Mouse (Mus musculus): Measurements from ENCODE around the gene Inca1. TPM values are rescaled to one million over a fixed set of nuclear protein-coding genes. Genes with fewer than 3 reads are reported as not detected.
A peak's percentile ranks its signal among the peaks of the same experiment; 100 is the strongest.

Gene Inca1
- total RNA-seq, 2 experiments from 2014 or later = 3.8 to 5.7 TPM

- Histone ChIP-seq H3K4me3 (no peak overlapping the region), H3K27ac (no peak overlapping the region)
- no peak for DNase-seq
- peak; percentile 9; the same call in 1 of the 2 replicates for TF ChIP-seq CTCF (IDR thresholded peaks at IDR 0.05)
- intact Hi-C loops (cut with DNase I) = no loop called here
These were observed 2.6 kb downstream of the Inca1 start for GRCm38 (mm10) chr11:70697376-70697775.

- DNase-seq = no peak
- H3K4me3 ChIP-seq = no peak overlapping the region
- no peak overlapping the region for H3K27ac ChIP-seq
- TF ChIP-seq CTCF (IDR thresholded peaks at IDR 0.05) = no peak
- intact Hi-C loops (cut with DNase I) = no loop called here
These were observed 6.5 kb downstream of the Inca1 start for GRCm38 (mm10) chr11:70693504-70693903.

- intact Hi-C loops (cut with DNase I) = no loop called here
- Histone ChIP-seq H3K27ac (0 out of 2 replicates have a peak overlapping the region, but pooled peaks have one; percentile 3), H3K4me3 (no peak overlapping the region)
- no peak for DNase-seq
- TF ChIP-seq CTCF (IDR thresholded peaks at IDR 0.05) = no peak
These were observed 10.4 kb downstream of the Inca1 start for GRCm38 (mm10) chr11:70689578-70689977.

- DNase-seq = no peak
- TF ChIP-seq CTCF (IDR thresholded peaks at IDR 0.05) = no peak
- Histone ChIP-seq H3K4me3 (peak overlapping the region; percentile 84), H3K27ac (peak overlapping the region; percentile 98)
- intact Hi-C loops (cut with DNase I) = loop anchor here (1.0 kb wide), 1 partner anchor 34 kb away; the partner anchor contains the start of gene Pfn1
These were observed 11.6 kb downstream of the Inca1 start for GRCm38 (mm10) chr11:70688372-70688771.

- Histone ChIP-seq H3K27ac (peak within 1 kb of the TSS; percentile 98), H3K4me3 (peak within 1 kb of the TSS; percentile 84)
- TF ChIP-seq CTCF (IDR thresholded peaks at IDR 0.05) = peak; percentile 71
- peak; percentile 95 for DNase-seq
- intact Hi-C loops (cut with DNase I) = loop anchor here (1.0 to 2.0 kb wide), 2 partner anchors 13 to 33 kb away; partner anchors contain the start of genes Inca1, Kif1c and Pfn1
These were observed 12.3 kb downstream of the Inca1 start, which contains the start of gene Camta2 for GRCm38 (mm10) chr11:70687601-70688199. Camta2 (minus strand) TSS chr11:70688105.

- H3K27ac ChIP-seq = peak overlapping the region; percentile 98
- intact Hi-C loops (cut with DNase I) = loop anchor here (2.0 kb wide), 1 partner anchor 14 kb away; the partner anchor contains the start of genes Inca1 and Kif1c
These were observed 12.9 kb downstream of the Inca1 start for GRCm38 (mm10) chr11:70686901-70687566.

GRCm38 (mm10) chr11:70683640-70684039 is 16.3 kb downstream of the Inca1 start:
- no peak overlapping the region for H3K27ac ChIP-seq
- DNase-seq = no peak
- no peak overlapping the region for H3K4me3 ChIP-seq
- no peak for TF ChIP-seq CTCF (IDR thresholded peaks at IDR 0.05)
- intact Hi-C loops (cut with DNase I) = loop anchor here (2.0 kb wide), 1 partner anchor 71 kb away; no protein-coding TSS in a partner anchor

More at GRCm38 (mm10) chr11:70686901-70687566, 12.9 kb downstream of the Inca1 start:
- no peak for TF ChIP-seq CTCF (IDR thresholded peaks at IDR 0.05)
- no peak for DNase-seq
- H3K4me3 ChIP-seq = peak overlapping the region; percentile 84

GRCm38 (mm10) chr11:70681897-70682581 is 17.9 kb downstream of the Inca1 start:
- no peak overlapping the region for H3K27ac ChIP-seq
- peak; percentile 45 for TF ChIP-seq CTCF (IDR thresholded peaks at IDR 0.05)

GRCm38 (mm10) chr11:70681170-70681569 is 18.8 kb downstream of the Inca1 start:
- no peak overlapping the region for H3K4me3 ChIP-seq
- no peak for DNase-seq
- intact Hi-C loops (cut with DNase I) = no loop called here
- no peak for TF ChIP-seq CTCF (IDR thresholded peaks at IDR 0.05)
- H3K27ac ChIP-seq = no peak overlapping the region

More at GRCm38 (mm10) chr11:70681897-70682581, 17.9 kb downstream of the Inca1 start:
- intact Hi-C loops (cut with DNase I) = loop anchor here (2.0 kb wide), 1 partner anchor 73 kb away; no protein-coding TSS in a partner anchor
- no peak for DNase-seq
- H3K4me3 ChIP-seq = no peak overlapping the region

GRCm38 (mm10) chr11:70679894-70680293 is 20.1 kb downstream of the Inca1 start:
- peak; percentile 25 for DNase-seq
- Histone ChIP-seq H3K4me3 (no peak overlapping the region), H3K27ac (no peak overlapping the region)
- no peak for TF ChIP-seq CTCF (IDR thresholded peaks at IDR 0.05)
- intact Hi-C loops (cut with DNase I) = no loop called here

GRCm38 (mm10) chr11:70679361-70679760 is 20.6 kb downstream of the Inca1 start:
- DNase-seq = peak; percentile 17
- intact Hi-C loops (cut with DNase I) = no loop called here
- H3K27ac ChIP-seq = no peak overlapping the region
- no peak for TF ChIP-seq CTCF (IDR thresholded peaks at IDR 0.05)
- no peak overlapping the region for H3K4me3 ChIP-seq

GRCm38 (mm10) chr11:70678576-70678975 is 21.4 kb downstream of the Inca1 start:
- TF ChIP-seq CTCF (IDR thresholded peaks at IDR 0.05) = no peak
- DNase-seq = no peak
- Histone ChIP-seq H3K27ac (no peak overlapping the region), H3K4me3 (no peak overlapping the region)
- intact Hi-C loops (cut with DNase I) = no loop called here
